Mouse (Mus musculus): Measurements from ENCODE around the gene Apobr.

DNA sequence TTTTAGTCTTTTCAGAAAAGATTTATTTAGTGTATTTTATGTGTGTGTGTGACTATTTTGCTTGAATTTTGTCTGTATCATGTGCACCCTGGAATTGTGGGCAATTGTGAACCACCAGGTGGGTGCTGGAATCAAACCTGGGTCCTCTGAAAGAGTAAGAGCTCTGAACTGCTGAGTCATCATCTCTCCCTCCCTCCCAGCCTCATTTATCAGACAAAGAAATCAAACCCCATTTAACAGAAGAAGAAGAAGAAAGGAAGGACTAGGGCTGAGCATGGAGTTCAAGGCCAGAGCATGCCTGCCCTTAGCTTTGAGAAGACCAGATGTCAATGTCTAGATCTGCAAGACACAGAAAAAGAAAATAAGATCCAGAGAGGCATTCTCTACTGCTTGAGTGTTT lies 50.6 kb downstream of the Apobr start:
- TF ChIP-seq CTCF (IDR thresholded peaks at IDR 0.05; ENCODE audit: low read depth) = no peak
- TF ChIP-seq EP300 (IDR thresholded peaks at IDR 0.05; ENCODE audit: low read depth) = no peak
